ENCODE assay signal across 24 mouse cellular contexts in the genomic region with DNA sequence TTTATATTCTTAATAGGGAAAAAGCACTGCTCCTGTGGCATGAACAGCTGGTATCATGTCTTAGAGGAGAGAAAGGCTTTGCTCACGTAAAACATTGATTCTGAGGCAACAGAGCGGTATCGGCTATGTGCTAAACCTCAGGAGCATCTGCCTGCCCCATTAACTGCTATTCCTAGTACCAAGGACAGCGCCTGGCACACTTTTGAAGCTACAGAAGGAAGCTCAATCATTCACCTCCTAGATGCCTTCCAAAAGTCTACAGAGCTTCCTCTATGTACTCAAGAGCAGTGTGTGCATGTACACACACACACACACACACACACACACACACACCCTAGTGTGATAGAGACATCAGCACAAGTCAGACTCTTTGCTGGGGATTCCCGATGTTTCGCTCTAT. TPM values are rescaled to one million over a fixed set of nuclear protein-coding genes. Genes with fewer than 3 reads are reported as not detected.
DNase-seq lines count a peak whose midpoint lies in the region; ATAC-seq lines count a peak whose summit lies in the region.
"Had no signal": no experiment of that assay in that cellular context is flagged by ENCODE, and none has a peak within 500 bp of the region (broad histone marks: within the 10 kb centered on the region; RNA-seq: fewer than 3 reads in every experiment).

No protein-coding gene starts in this region.

- H3K9ac ChIP-seq in midbrain, embryonic 11.5 days (ENCODE audit: low read length) = no peak overlapping the region
- H3K9ac ChIP-seq: embryonic facial prominence, embryonic 15.5 days; hindbrain, embryonic 15.5 days; kidney, embryonic 15.5 days; limb, embryonic 13.5 days; liver, embryonic 15.5 days; neural tube, embryonic 13.5 days had no signal

- intact Hi-C loops in heart, postnatal 36 days (cut with DNase I) = no loop called here

- H3K27ac ChIP-seq in limb, embryonic 10.5 days = no peak overlapping the region
- no peak overlapping the region for H3K27ac ChIP-seq in midbrain, embryonic 11.5 days (ENCODE audit: low read depth, low read length)
- H3K27ac ChIP-seq: embryonic facial prominence, embryonic 15.5 days; forebrain, embryonic 10.5 days; heart, embryonic 10.5 days; hindbrain, embryonic 15.5 days; kidney, embryonic 15.5 days; limb, embryonic 13.5 days; liver, embryonic 15.5 days; neural tube, embryonic 13.5 days had no signal

- H3K27me3 ChIP-seq in limb, embryonic 10.5 days (ENCODE audit: low read depth, poor library complexity, severe bottlenecking) = no peaks in the 10 kb centered on the region
- no peaks in the 10 kb centered on the region for H3K27me3 ChIP-seq in midbrain, embryonic 11.5 days (ENCODE audit: control insufficient read depth, insufficient read depth, low read length)
- H3K27me3 ChIP-seq: embryonic facial prominence, embryonic 15.5 days; hindbrain, embryonic 15.5 days; kidney, embryonic 15.5 days; limb, embryonic 13.5 days; liver, embryonic 15.5 days; megakaryocyte, embryonic 14.5 days; neural tube, embryonic 13.5 days had no signal

- no peaks in the 10 kb centered on the region for H3K9me3 ChIP-seq in limb, embryonic 10.5 days (replicated peaks)
- no peaks in the 10 kb centered on the region for H3K9me3 ChIP-seq in midbrain, embryonic 11.5 days (ENCODE audit: control insufficient read depth, low read length)
- H3K9me3 ChIP-seq: embryonic facial prominence, embryonic 15.5 days; forebrain, embryonic 10.5 days; heart, embryonic 10.5 days; hindbrain, embryonic 15.5 days; kidney, embryonic 15.5 days; limb, embryonic 13.5 days; neural tube, embryonic 13.5 days had no signal

- H3K4me2 ChIP-seq in midbrain, embryonic 11.5 days = no peak overlapping the region
- H3K4me2 ChIP-seq: embryonic facial prominence, embryonic 15.5 days; hindbrain, embryonic 15.5 days; kidney, embryonic 15.5 days; limb, embryonic 13.5 days; liver, embryonic 15.5 days; neural tube, embryonic 13.5 days had no signal

- peak; percentile 47 to 49 for DNase-seq in kidney, postnatal 4 days
- no peak for DNase-seq in kidney, adult 18-20 months
- peak; percentile 15 for DNase-seq in NIH3T3 (ENCODE audit: low read depth)
- peak; percentile 52 for DNase-seq in embryo, embryonic 11 days
- peak; percentile 50 for DNase-seq in limb, embryonic 10.5 days (ENCODE audit: low spot score)
- no peak for DNase-seq in heart, postnatal 36 days
- no peak for DNase-seq in testis, postnatal 10 days (ENCODE audit: low spot score)
- no peak for DNase-seq in midbrain, embryonic 11.5 days (ENCODE audit: low spot score, missing footprints)
- DNase-seq: cerebellum, postnatal 14 days; gastrocnemius, postnatal 10 days; heart, postnatal 10 days; lung, postnatal 14 days; thymus, postnatal 4 days had no signal

- H3K4me3 ChIP-seq in limb, embryonic 10.5 days = no peak overlapping the region
- no peak overlapping the region for H3K4me3 ChIP-seq in midbrain, embryonic 11.5 days (ENCODE audit: low read depth, low read length)
- H3K4me3 ChIP-seq: embryonic facial prominence, embryonic 15.5 days; forebrain, embryonic 10.5 days; heart, embryonic 10.5 days; hindbrain, embryonic 15.5 days; kidney, embryonic 15.5 days; limb, embryonic 13.5 days; liver, embryonic 15.5 days; megakaryocyte, embryonic 14.5 days; neural tube, embryonic 13.5 days had no signal

- 0 out of 2 replicates have a peak, but pooled peaks cover 7% of the 10 kb centered on the region for H3K4me1 ChIP-seq in limb, embryonic 10.5 days
- no peaks in the 10 kb centered on the region for H3K4me1 ChIP-seq in midbrain, embryonic 11.5 days (ENCODE audit: control insufficient read depth, insufficient read depth, low read length)
- H3K4me1 ChIP-seq: embryonic facial prominence, embryonic 15.5 days; heart, embryonic 10.5 days; kidney, embryonic 15.5 days; limb, embryonic 13.5 days; liver, embryonic 15.5 days; megakaryocyte, embryonic 14.5 days had no signal

- H3K36me3 ChIP-seq in limb, embryonic 10.5 days = no peaks in the 10 kb centered on the region
- H3K36me3 ChIP-seq in midbrain, embryonic 11.5 days (ENCODE audit: control insufficient read depth, insufficient read depth, low read length) = no peaks in the 10 kb centered on the region
- H3K36me3 ChIP-seq: embryonic facial prominence, embryonic 15.5 days; forebrain, embryonic 10.5 days; heart, embryonic 10.5 days; hindbrain, embryonic 15.5 days; kidney, embryonic 15.5 days; limb, embryonic 13.5 days; liver, embryonic 15.5 days; neural tube, embryonic 13.5 days had no signal

- no peak for ATAC-seq in midbrain, embryonic 11.5 days (ENCODE audit: low FRiP score)
- ATAC-seq: activated CD4-positive, CD25-positive, alpha-beta regulatory T cell, adult 4 months had no signal

- WGBS in limb, embryonic 10.5 days = 81% methylated on average over 6 of the region's 6 CpGs
- WGBS in midbrain, embryonic 11.5 days = 79% methylated on average over 6 of the region's 6 CpGs

RNA-seq across cellular contexts. Expression of a gene that starts 34.4 kb away (rescaled TPM):
- polyA plus RNA-seq in limb, embryonic 10.5 days (2016; fragmentation: Nextera tagmentation; extraction: Ambion mirVana) = 1.4 and 1.8 TPM in 2 replicates
- total RNA-seq in heart, postnatal 36 days (2021) = under 1 TPM; 0.79 to 0.89 TPM
- polyA plus RNA-seq in midbrain, embryonic 11.5 days (2014; fragmentation: Nextera tagmentation; extraction: Ambion mirVana) = 6.8 and 8.5 TPM in 2 replicates
- total RNA-seq: monocyte, adult 5-6 weeks had no signal

Comparison
In these comparisons a context has a peak if more than half of its experiments do, and no peak if none do; other contexts are left out.
1. DNase-seq: peak in kidney, postnatal 4 days (2 of 2), NIH3T3 (single experiment), embryo, embryonic 11 days (single experiment) and limb, embryonic 10.5 days (single experiment); none in kidney, adult 18-20 months (single experiment), heart, postnatal 36 days (0 of 2), testis, postnatal 10 days (single experiment) and midbrain, embryonic 11.5 days (single experiment).